Mouse (Mus musculus) forebrain, embryonic 12.5 days (tissue): ENCODE results near the gene Ube2e1. TPM values are rescaled to one million over a fixed set of nuclear protein-coding genes. Genes with fewer than 3 reads are reported as not detected.
"Not testable (repeated sequence)": the region's sequence is repeated elsewhere in the genome, so short reads cannot be mapped to it uniquely, and the experiment has no call there.

Source experiments
- ATAC-seq: fragments of 200-750 bp; cut with Nextera tagmentation; 2 replicates; pipeline ENCODE4 v1.8.0; 2017; ENCODE audit warnings: moderate TSS enrichment; ENCODE audit not compliant: low FRiP score
- H3K27ac ChIP-seq: fragments of 300-500 bp; sonication (generic); 2 replicates; pipeline ENCODE4 v1.5.1; 2016; ENCODE audit warnings: mild to moderate bottlenecking
- H3K27me3 ChIP-seq: fragments of 300-500 bp; sonication (generic); 2 replicates; pipeline ENCODE4 v1.6.1; 2016; ENCODE audit warnings: mild to moderate bottlenecking
- H3K36me3 ChIP-seq: fragments of 300-500 bp; sonication (generic); replicated peaks from 2 replicates; pipeline ENCODE4 v1.6.1; 2016; ENCODE audit warnings: mild to moderate bottlenecking
- H3K4me1 ChIP-seq: fragments of 300-500 bp; sonication (generic); 2 replicates; pipeline ENCODE4 v1.6.1; 2016
- H3K4me2 ChIP-seq: fragments of 300-500 bp; sonication (generic); 2 replicates; pipeline ENCODE4 v1.6.1; 2016; ENCODE audit warnings: mild to moderate bottlenecking, moderate library complexity
- H3K4me3 ChIP-seq: fragments of 300-500 bp; sonication (generic); replicated peaks from 2 replicates; pipeline ENCODE4 v1.5.1; 2016; ENCODE audit warnings: mild to moderate bottlenecking
- H3K9ac ChIP-seq: fragments of 300-500 bp; sonication (generic); 2 replicates; pipeline ENCODE4 v1.6.1; 2016; ENCODE audit warnings: mild to moderate bottlenecking
- H3K9me3 ChIP-seq: fragments of 300-500 bp; sonication (generic); 2 replicates; pipeline ENCODE4 v1.6.1; 2016
- WGBS: fragments of 180-500 bp; shearing (Covaris S2); methylation state at CpG from one replicate; pipeline ENCODE4 v1.1.7; 2016; 5-methylcytosine and 5-hydroxymethylcytosine counted together
- polyA plus RNA-seq: library from polyadenylated mRNA; unstranded; fragments of >200 nt; fragmentation: Nextera tagmentation; extraction: Ambion mirVana; gene quantifications from 2 replicates; pipeline ENCODE4 v1.2.1, GENCODE M21; 2016

Gene Ube2e1
- polyA plus RNA-seq, 1 experiment from 2014 or later: 175 TPM

DNA sequence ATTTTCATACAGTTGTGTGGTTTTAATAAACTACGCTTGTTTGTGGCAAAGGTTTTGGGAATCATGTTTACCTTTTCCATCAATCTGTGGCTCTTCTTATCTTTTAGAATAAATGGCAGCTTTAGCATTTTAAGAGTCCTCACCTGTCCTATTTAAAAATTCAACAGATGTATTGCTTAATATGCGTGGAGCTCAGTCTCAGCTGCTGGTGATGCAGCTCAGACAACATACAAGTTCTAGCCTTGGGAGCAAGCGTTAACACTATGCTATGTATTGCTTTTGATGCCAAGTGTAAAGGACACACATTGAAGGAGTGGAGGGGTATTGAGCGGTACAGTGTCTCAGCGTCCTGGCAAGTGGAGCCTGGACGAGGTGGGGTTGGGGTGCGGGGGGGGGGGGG, 60.0 kb downstream of the Ube2e1 start:
- peak overlapping the region; percentile 78 for H3K4me3 ChIP-seq
- no peak for ATAC-seq
- H3K9ac ChIP-seq: peak overlapping the region; percentile 71
- H3K27me3 ChIP-seq: no peaks in the 10 kb centered on the region
- peaks cover 18% of the 10 kb centered on the region for H3K4me1 ChIP-seq
- peaks cover 20% of the 10 kb centered on the region for H3K36me3 ChIP-seq
- H3K27ac ChIP-seq: no peak overlapping the region
- H3K9me3 ChIP-seq: no peaks in the 10 kb centered on the region
- 15% methylated on average over 6 of the region's 7 CpGs for WGBS
- H3K4me2 ChIP-seq: peak overlapping the region; percentile 60

DNA sequence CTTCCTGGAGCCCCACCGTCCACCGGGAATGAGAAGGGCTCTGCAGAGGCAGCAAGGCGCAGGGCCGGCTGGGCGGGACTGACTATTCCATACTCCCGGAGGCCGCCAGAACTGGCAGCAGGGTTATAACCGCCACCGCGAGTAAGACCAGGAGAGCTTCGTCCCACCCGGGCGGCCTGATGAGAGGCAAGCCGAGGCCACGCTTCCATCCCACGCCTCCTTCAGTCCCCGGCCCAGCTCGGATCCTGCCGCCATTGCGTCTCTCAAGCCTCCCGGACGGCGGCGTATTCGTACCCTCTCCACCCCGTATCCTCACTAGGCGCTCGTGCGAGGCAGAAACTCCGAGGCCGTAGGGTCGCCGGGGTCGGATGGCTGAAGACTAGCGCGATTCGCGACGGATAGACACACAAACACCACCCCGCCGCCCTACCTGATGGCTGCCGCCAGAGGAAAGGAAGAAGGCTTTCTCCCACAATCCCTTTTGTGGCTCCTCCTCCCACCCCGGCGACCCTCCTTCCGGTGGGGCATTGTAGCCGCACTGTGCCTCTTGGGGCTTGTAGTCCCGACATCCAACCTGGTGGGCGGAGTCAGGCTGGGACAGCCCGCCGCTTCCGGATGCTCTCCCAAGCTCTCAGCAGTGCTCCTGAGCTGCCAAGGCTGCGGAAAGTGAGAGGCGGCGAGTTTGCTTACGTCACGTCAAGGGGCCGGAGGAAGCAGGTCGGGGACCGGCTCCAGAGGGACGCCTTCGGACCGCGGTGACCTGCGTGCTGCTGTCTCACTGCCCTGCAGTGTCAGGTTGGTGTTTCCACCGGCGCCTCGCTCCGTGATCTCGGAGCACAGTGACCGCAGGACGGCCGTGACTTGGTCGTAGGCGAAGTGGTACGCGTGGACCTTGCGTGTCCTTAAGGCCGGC, 60.9 kb downstream of the Ube2e1 start, which contains the start of the genes Nkiras1 and Rpl15:
Gene Nkiras1, plus strand, starts transcription at position 608 of the 913 bp plus-strand sequence.
Gene Rpl15, minus strand, starts transcription at position 863 of the 913 bp plus-strand sequence.
- H3K9ac ChIP-seq: peak within 1 kb of the TSS; percentile 97
- H3K4me2 ChIP-seq: peak within 1 kb of the TSS; percentile 72
- no peaks in the 10 kb centered on the region for H3K27me3 ChIP-seq
- H3K4me3 ChIP-seq: peak within 1 kb of the TSS; percentile 78
- H3K9me3 ChIP-seq: no peaks in the 10 kb centered on the region
- peaks cover 22% of the 10 kb centered on the region for H3K36me3 ChIP-seq
- peak within 1 kb of the TSS; percentile 70 for H3K27ac ChIP-seq
- under 1% methylated on average over 78 of the region's 78 CpGs for WGBS
- peaks cover 18% of the 10 kb centered on the region for H3K4me1 ChIP-seq
- peak; percentile 99 for ATAC-seq

DNA sequence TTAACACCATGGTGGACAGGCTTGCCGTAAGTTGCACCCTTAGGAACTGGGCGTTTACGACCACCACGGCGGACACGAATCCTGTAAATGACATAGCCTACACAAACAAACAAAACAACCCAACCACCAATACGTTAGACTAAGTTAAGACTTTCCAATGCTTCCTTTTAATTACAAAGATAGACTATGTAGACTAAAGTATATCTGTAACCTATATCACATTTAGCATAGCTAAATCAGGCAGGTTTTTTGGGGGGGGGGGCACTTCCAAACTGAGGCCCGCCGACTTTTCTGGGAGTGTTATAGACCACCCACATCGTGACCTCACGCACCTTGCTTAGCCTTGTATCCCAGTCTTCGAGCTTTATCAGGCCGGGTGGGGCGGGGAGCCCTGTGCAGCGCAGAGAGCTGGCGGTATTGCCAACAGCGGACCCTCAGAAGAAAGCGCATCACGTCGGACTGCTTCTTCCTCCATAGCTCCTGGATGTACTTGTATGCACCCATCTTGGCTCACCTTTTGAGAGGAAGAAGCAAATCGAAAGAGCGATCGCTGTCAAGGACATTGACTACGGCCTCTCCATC, 61.6 kb downstream of the Ube2e1 start:
- H3K36me3 ChIP-seq: peaks cover 24% of the 10 kb centered on the region
- ATAC-seq, H3K9me3 ChIP-seq, H3K27me3 ChIP-seq: not testable (repeated sequence)
- peak overlapping the region; percentile 78 for H3K4me3 ChIP-seq
- H3K9ac ChIP-seq: peak overlapping the region; percentile 97
- peaks cover 18% of the 10 kb centered on the region for H3K4me1 ChIP-seq
- H3K4me2 ChIP-seq: peak overlapping the region; percentile 72
- 2% methylated on average over 24 of the region's 24 CpGs for WGBS
- peak overlapping the region; percentile 70 for H3K27ac ChIP-seq

DNA sequence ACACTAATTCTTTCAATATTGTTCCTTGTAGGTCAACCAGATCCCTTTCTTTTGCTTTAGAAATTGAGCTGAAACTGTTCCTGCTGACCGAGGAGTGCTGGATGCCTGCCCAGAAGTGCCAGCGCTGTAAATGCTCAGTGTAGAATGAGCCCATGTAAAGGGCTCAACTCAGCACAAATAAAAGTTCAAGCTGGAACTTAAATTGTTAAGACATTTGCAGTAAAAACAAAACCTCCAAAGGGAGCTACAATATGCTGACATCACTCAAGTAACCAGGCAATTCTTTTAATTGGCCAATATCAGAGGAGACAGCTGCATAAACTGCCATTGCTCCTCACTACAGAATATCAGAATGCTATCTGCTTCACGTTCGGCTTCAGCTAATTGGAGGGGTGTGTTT, 68.2 kb downstream of the Ube2e1 start:
- no peaks in the 10 kb centered on the region for H3K27me3 ChIP-seq
- H3K36me3 ChIP-seq: peaks cover 20% of the 10 kb centered on the region
- peak overlapping the region; percentile 65; the same call in 1 of the 2 replicates for H3K27ac ChIP-seq
- ATAC-seq: peak; percentile 85
- no peak overlapping the region for H3K4me3 ChIP-seq
- H3K4me2 ChIP-seq: no peak overlapping the region
- 0 out of 2 replicates have a peak, but pooled peaks cover 2% of the 10 kb centered on the region for H3K9me3 ChIP-seq
- WGBS: 37% methylated on average over 4 of the region's 4 CpGs
- peaks cover 11% of the 10 kb centered on the region for H3K4me1 ChIP-seq
- no peak overlapping the region for H3K9ac ChIP-seq

DNA sequence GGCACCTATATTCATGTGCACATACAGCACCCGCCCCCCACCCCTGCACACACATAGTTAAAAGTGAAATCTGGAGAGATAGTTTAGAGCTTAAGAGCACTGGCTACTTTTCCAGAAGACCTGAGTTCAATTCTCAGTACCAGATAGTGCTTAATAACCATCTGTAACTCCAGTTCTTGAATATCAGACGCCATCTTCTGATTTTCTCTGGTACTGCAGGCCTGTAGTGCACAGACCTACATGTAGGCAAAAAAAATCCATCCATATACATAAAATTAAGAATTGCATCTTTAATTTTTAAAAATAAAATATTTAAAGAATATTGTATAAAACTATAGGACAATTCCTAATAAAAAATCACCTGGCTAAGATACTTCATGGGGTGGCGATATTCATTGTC, 70.5 kb downstream of the Ube2e1 start:
- H3K9me3 ChIP-seq: 0 out of 2 replicates have a peak, but pooled peaks cover 2% of the 10 kb centered on the region
- H3K4me3 ChIP-seq: no peak overlapping the region
- 85% methylated on average over 3 of the region's 3 CpGs for WGBS
- H3K36me3 ChIP-seq: peaks cover 2% of the 10 kb centered on the region; the same call in 1 of the 2 replicates
- ATAC-seq: no peak
- H3K4me1 ChIP-seq: peaks cover 8% of the 10 kb centered on the region; the same call in 1 of the 2 replicates
- no peak overlapping the region for H3K9ac ChIP-seq
- no peaks in the 10 kb centered on the region for H3K27me3 ChIP-seq
- H3K27ac ChIP-seq: no peak overlapping the region
- no peak overlapping the region for H3K4me2 ChIP-seq

DNA sequence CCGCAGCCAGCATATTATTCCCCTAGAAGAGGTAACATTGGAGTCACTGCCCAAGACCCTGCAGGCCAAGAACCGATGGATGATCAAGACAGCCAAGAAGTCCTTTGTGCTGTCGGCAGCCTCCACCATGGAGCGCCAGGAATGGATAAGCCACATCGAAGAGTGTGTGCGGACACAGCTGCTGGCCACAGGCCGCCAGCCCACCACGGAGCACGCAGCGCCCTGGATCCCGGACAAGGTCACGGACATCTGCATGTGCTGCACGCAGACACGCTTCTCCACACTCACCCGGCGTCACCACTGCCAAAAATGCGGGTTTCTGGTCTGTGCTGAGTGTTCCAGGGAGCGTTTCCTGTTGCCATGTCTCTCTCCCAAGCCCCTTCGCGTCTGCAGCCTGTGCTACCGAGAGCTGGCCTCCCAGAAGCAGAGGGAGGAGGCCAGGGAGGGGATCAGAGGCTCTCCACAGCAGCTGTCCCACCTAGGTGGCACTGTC, 89.0 kb downstream of the Ube2e1 start:
- 0 out of 2 replicates have a peak, but pooled peaks cover 1% of the 10 kb centered on the region for H3K4me1 ChIP-seq
- no peaks in the 10 kb centered on the region for H3K27me3 ChIP-seq
- H3K9ac ChIP-seq: no peak overlapping the region
- no peaks in the 10 kb centered on the region for H3K36me3 ChIP-seq
- H3K27ac ChIP-seq: no peak overlapping the region
- no peak for ATAC-seq
- H3K9me3 ChIP-seq: no peaks in the 10 kb centered on the region
- no peak overlapping the region for H3K4me3 ChIP-seq
- WGBS: 88% methylated on average over 21 of the region's 21 CpGs
- no peak overlapping the region for H3K4me2 ChIP-seq

DNA sequence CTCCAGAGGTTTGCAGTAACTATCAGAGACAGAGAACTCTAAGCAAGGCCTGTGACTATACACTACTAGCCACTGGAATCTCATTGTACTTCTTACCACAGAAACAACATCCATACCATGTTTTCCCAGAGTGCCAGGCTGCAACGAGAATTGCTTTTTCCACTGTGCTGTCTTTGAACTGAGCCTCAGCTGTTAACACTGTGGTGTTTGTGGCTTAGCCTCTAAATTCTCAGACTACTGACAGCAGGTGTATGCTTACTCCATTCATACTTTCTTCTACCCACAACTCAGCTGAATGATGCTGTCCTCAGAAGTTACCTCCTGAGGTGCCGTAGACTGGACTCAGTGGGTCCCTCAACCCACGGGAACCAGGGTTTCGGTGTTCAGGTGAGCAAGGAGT, 89.9 kb downstream of the Ube2e1 start:
- WGBS: 93% methylated on average over 4 of the region's 4 CpGs
- no peak overlapping the region for H3K4me3 ChIP-seq
- H3K27me3 ChIP-seq: no peaks in the 10 kb centered on the region
- H3K4me1 ChIP-seq: 0 out of 2 replicates have a peak, but pooled peaks cover 2% of the 10 kb centered on the region
- no peaks in the 10 kb centered on the region for H3K36me3 ChIP-seq
- ATAC-seq: no peak
- no peak overlapping the region for H3K9ac ChIP-seq
- H3K4me2 ChIP-seq: no peak overlapping the region
- no peaks in the 10 kb centered on the region for H3K9me3 ChIP-seq
- no peak overlapping the region for H3K27ac ChIP-seq

DNA sequence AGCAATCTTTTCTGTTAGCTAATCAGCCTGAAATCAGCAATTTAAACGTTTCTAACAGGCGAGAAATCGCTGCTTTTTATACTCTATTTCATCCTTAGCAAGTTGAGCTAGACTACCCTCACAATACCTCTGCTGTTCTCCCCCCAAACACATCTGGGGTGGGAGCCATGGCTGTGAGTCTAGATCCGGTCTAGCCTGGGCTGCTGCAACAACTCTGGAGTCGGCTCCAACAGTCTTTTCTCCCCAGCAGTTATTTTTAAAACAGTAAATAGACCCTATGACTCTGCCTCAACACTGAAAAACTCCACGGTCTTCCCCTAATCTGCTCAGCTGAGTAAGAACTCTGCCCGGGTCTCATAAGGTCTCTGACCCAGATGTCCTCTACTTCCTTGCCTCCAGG, 91.5 kb downstream of the Ube2e1 start:
- Histone ChIP-seq H3K4me1 (0 out of 2 replicates have a peak, but pooled peaks cover 2% of the 10 kb centered on the region), H3K9me3 (no peaks in the 10 kb centered on the region), H3K27me3 (no peaks in the 10 kb centered on the region), H3K4me2 (no peak overlapping the region), H3K36me3 (no peaks in the 10 kb centered on the region), H3K9ac (no peak overlapping the region), H3K4me3 (no peak overlapping the region), H3K27ac (no peak overlapping the region)
- 73% methylated on average over 7 of the region's 7 CpGs for WGBS
- no peak for ATAC-seq

DNA sequence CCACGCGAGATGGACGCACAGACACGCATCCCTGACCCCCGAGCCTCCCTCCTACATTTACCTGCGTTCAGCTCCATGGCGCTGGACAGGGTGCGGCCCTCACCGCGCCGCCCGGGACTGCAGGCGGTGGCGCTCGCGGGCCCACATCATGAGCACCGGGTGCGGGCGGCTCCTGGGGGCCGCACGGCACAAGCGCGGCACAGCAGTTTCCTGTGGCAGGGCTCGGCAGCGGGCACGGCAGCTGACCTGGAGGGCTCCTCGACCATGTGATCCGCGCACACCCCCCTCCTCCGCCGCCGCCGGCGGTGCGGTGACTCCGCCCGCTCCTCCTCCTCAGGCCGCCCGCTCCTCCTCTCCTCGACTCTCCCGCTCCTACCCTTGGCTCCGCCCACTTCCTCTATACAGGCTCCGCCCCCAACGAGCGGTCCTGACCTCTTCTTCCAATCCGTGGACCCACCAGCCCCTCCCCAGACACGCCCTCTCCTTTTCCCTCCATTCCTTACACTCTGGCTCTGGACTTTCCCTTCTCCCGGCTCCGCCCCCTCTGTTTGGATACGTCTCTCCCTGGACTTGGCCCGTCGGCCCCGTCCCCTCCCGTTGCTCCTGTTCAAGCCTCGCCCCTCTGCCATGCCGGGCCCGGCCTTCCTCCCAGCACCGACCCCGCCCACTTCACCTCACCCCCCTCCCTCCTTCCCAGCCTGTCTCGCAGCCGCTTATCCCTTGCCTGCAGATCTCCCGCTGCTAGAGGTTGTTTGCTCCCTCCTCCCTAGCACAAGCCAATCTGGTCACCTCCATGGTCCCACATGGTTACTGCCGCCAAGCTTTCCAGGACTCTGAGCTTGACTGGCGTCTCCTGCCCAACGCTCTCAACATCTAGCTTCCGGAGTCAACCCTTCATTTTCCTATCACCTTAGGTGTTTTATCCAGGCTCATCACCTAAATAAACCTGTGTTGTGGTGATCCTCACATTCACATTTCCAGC, 92.6 kb downstream of the Ube2e1 start, which contains the start of gene Nr1d2:
Gene Nr1d2, minus strand, starts transcription at position 378 of the 982 bp plus-strand sequence.
- H3K9me3 ChIP-seq: no peaks in the 10 kb centered on the region
- ATAC-seq: peak; percentile 94
- peak within 1 kb of the TSS; percentile 67 for H3K4me3 ChIP-seq
- H3K36me3 ChIP-seq: no peaks in the 10 kb centered on the region
- peak within 1 kb of the TSS; percentile 63 for H3K9ac ChIP-seq
- H3K4me1 ChIP-seq: 0 out of 2 replicates have a peak, but pooled peaks cover 2% of the 10 kb centered on the region
- peak within 1 kb of the TSS; percentile 77 for H3K4me2 ChIP-seq
- H3K27me3 ChIP-seq: no peaks in the 10 kb centered on the region
- H3K27ac ChIP-seq: peak within 1 kb of the TSS; percentile 78
- 1% methylated on average over 54 of the region's 66 CpGs for WGBS

DNA sequence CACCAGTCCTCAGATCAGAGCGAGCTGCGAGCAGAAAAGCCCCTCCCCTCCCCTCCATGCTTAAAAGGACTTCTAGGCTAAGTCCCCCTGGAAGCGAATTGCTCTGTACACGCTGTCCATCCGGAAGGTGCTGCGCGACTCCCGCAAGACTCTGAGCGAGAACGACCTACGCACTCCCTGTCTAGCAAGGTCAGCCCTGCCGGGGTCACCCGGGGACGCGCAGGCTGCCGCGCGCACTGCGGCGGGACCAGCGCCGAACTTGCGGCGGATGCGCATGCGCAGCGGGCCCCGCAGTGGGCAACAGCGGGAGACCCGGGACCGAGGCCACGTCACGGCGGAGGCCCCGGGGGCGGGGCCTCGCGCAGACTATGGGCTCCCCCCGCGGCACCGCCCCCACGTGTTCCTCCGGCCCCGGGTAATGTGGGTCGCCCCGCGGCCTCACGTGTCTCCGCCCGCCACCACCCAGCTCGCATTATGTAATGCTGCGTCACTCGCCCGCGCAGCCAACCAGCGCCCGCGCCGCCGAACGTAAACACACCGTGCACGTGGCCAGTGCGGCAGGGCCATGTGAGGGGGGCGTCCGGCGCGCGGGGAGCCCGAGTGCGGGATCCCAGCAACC, 93.4 kb downstream of the Ube2e1 start:
- ATAC-seq: peak; percentile 95
- H3K4me2 ChIP-seq: peak overlapping the region; percentile 77
- H3K27ac ChIP-seq: peak overlapping the region; percentile 78
- H3K9ac ChIP-seq: peak overlapping the region; percentile 63
- no peaks in the 10 kb centered on the region for H3K36me3 ChIP-seq
- 1% methylated on average over 68 of the region's 71 CpGs for WGBS
- H3K27me3 ChIP-seq: no peaks in the 10 kb centered on the region
- H3K4me1 ChIP-seq: 0 out of 2 replicates have a peak, but pooled peaks cover 2% of the 10 kb centered on the region
- H3K9me3 ChIP-seq: no peaks in the 10 kb centered on the region
- peak overlapping the region; percentile 67 for H3K4me3 ChIP-seq

DNA sequence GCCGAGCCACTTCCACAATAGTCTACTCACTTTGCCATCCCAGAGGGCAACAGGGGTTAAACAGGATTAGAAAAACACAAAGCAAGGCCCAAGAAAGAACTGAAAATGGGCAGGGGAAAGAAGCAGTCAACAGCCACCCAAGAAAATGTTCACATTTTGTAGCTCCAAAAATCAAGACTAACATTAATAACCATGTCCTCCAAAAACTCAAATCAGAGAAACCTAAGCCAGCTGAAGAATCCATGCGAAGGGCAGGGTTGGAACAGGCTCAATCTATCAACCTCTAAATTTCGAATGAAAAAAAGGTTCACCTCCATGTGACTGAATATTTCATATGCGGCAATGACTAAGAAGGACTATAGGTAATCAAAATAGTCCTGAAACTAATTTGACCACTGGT, 94.3 kb downstream of the Ube2e1 start:
- Histone ChIP-seq H3K9ac (no peak overlapping the region), H3K27ac (no peak overlapping the region), H3K36me3 (no peaks in the 10 kb centered on the region), H3K27me3 (no peaks in the 10 kb centered on the region), H3K4me3 (no peak overlapping the region), H3K4me1 (0 out of 2 replicates have a peak, but pooled peaks cover 2% of the 10 kb centered on the region), H3K4me2 (peak overlapping the region; percentile 77), H3K9me3 (no peaks in the 10 kb centered on the region)
- no peak for ATAC-seq
- 55% methylated on average over 4 of the region's 4 CpGs for WGBS
